Mouse (Mus musculus) liver, adult 2 months (tissue): ENCODE data around the gene B4galnt2. TPM values are rescaled to one million over a fixed set of nuclear protein-coding genes. Genes with fewer than 3 reads are reported as not detected.
A peak's percentile ranks its signal among the peaks of the same experiment; 100 is the strongest.

Source experiments
- DNase-seq: peaks from one replicate; pipeline ENCODE4 v3.0.0-alpha.2; 2011; ENCODE audit warnings: low read depth, low spot score; ENCODE audit errors: extremely low read depth
- H3K27ac ChIP-seq: fragments of 200-500 bp; replicated peaks from 2 replicates; pipeline ENCODE4 v1.5.1; 2012; ENCODE audit warnings: low read depth, mild to moderate bottlenecking, control low read depth, inconsistent platforms, low read length; ENCODE audit not compliant: insufficient read depth
- H3K27me3 ChIP-seq: fragments of 200-500 bp; 2 replicates; pipeline ENCODE4 v1.6.1; 2012; ENCODE audit warnings: mild to moderate bottlenecking, moderate library complexity, low read length, inconsistent platforms; ENCODE audit not compliant: control insufficient read depth, insufficient read depth
- H3K36me3 ChIP-seq: fragments of 200-500 bp; 2 replicates; pipeline ENCODE4 v1.6.1; 2012; ENCODE audit warnings: low read length, inconsistent platforms; ENCODE audit not compliant: control insufficient read depth, insufficient read depth
- H3K4me1 ChIP-seq: fragments of 200-500 bp; 2 replicates; pipeline ENCODE4 v1.6.1; 2011; ENCODE audit warnings: low read length; ENCODE audit not compliant: control insufficient read depth, insufficient read depth
- H3K4me3 ChIP-seq: fragments of 200-500 bp; 2 replicates; pipeline ENCODE4 v1.5.1; 2011; ENCODE audit warnings: low read depth, mild to moderate bottlenecking, control low read depth, low read length, moderate library complexity; ENCODE audit not compliant: insufficient read depth
- H3K79me2 ChIP-seq: fragments of 200-500 bp; 2 replicates; pipeline ENCODE4 v1.6.1; 2012; ENCODE audit warnings: inconsistent platforms, mild to moderate bottlenecking, low read length, moderate library complexity; ENCODE audit not compliant: control insufficient read depth, insufficient read depth
- H3K9ac ChIP-seq: fragments of 200-500 bp; 2 replicates; pipeline ENCODE4 v1.6.1; 2012; ENCODE audit warnings: low read depth, mild to moderate bottlenecking, control low read depth, inconsistent platforms, low read length
- CTCF ChIP-seq: fragments of 200-500 bp; IDR thresholded peaks from 2 replicates; pipeline ENCODE4 v1.5.1; 2011; ENCODE audit warnings: low read depth, low read length, control low read depth
- POLR2A ChIP-seq: fragments of 200-500 bp; IDR thresholded peaks from 2 replicates; pipeline ENCODE4 v1.6.1; 2011; ENCODE audit warnings: low read length, control low read depth; ENCODE audit not compliant: insufficient read depth; ENCODE audit errors: extremely low read depth
- whole genome bisulfite sequencing: fragments of 180-500 bp; shearing (Covaris S2); methylation state at CpG from one replicate; pipeline ENCODE4 v1.1.7; 2018; 5-methylcytosine and 5-hydroxymethylcytosine counted together
- polyA plus RNA-seq: library from polyadenylated mRNA; depleted of rRNA; stranded (reverse); fragments of >200 nt; gene quantifications from 2 replicates; pipeline ENCODE4 v1.2.3, GENCODE M21; 2012; rRNA removed
- total RNA-seq: library from RNA; depleted of rRNA; stranded (reverse); fragments of >200 nt; gene quantifications from 2 replicates; pipeline ENCODE4 v1.2.3, GENCODE M21; 2014; rRNA removed

B4galnt2 gene
- total and polyA plus RNA-seq, 2 experiments: 0.37 TPM; not detected in 1

DNA sequence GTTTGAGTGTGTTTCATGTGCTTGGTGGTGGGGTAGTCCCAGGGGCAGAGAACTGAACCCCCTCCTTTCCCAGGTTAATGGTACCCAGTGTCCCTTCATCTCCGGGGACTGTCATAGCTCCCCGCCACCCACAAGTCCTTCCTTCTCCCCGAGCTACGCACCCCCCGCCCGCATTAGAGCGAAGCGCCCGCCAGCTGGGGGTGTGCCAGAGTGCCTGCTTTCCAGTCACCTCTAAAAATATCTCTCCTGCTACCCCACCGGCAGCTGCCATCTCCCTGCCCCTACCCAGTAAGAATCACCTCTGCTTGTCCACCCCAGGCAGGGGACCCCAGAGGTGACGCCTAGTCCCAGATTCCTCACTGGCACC lies 89.8 kb downstream of the B4galnt2 start:
- WGBS: 5% methylated on average over 11 of the region's 11 CpGs
- Histone ChIP-seq H3K9ac (peak overlapping the region; percentile 83), H3K27ac (no peak overlapping the region), H3K36me3 (no peaks in the 10 kb centered on the region), H3K4me1 (peaks cover 26% of the 10 kb centered on the region), H3K27me3 (no peaks in the 10 kb centered on the region), H3K4me3 (peak overlapping the region; percentile 82), H3K79me2 (no peaks in the 10 kb centered on the region)
- no peak for TF ChIP-seq CTCF
- TF ChIP-seq POLR2A: no peak
- no peak for DNase-seq

DNA sequence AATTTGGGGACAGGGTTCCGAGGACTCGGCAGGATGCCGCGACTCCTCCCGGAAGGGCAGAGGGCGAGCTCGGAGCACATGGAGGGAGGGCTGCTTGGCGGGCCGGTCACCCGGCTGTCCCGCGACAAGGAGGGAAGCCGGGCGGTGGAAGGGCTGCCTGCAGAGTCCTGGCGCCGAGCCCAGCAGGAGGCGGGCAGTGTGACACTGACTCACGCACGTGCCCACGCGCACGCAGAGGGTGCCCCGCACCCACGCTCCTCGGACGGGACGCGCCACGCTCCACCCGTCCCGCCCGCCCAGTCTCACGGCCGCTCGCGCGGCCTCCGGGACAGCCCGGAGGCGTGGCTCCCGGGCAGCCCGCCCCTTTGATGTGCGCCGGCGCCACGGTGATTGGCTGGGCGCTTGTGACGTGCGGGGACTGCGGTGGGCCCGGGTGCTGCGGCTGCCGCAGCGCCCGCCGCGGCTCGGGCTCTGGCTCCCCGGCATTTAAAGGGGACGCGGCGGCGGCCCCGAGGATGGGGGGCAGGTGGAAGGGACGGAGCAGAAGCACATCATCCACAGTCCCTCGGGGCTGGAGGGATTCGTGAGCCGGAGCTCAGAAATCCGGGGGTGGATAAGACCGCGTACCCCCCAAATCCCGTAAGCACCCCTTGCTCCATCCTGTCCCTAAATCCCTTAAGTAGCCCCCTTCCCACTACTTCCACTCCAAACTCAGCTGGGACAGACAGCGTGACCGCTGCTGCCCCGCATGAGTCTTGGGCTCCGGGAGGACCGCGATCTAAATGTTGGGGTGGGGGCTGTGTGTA lies 90.4 kb downstream of the B4galnt2 start, which contains the start of gene Phospho1:
TSS of gene Phospho1 (plus strand) at position 429 of the 806 bp plus-strand sequence.
- Histone ChIP-seq H3K4me3 (peak within 1 kb of the TSS; percentile 82), H3K36me3 (no peaks in the 10 kb centered on the region), H3K79me2 (no peaks in the 10 kb centered on the region), H3K27me3 (no peaks in the 10 kb centered on the region), H3K27ac (peak within 1 kb of the TSS; percentile 78), H3K9ac (peak within 1 kb of the TSS; percentile 85), H3K4me1 (peaks cover 26% of the 10 kb centered on the region)
- 0 out of 2 replicates have a peak, but pooled peaks have one; percentile 32 for TF ChIP-seq POLR2A
- TF ChIP-seq CTCF: no peak
- under 1% methylated on average over 75 of the region's 78 CpGs for WGBS
- peak; percentile 80 for DNase-seq

DNA sequence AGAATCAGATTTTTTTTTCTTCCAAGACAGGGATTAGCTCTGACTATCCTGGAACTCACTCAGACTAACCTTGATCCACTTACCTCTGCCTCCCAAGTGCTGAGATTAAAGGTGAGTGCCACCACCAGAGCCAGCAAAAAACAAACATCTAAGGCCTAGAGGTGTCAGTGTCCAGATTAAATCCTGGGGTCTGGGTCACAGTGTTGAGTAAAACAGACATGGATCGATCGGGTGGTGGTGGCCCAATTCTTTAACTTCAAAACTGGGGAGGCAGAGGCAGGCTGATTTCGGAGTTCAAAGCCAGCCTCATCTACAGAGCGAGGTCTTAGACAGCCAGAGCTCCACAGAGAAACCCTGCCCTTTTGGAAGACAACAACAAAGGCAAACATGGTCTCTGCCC lies 92.3 kb downstream of the B4galnt2 start:
- TF ChIP-seq POLR2A: no peak
- TF ChIP-seq CTCF: no peak
- WGBS: 27% methylated on average over 4 of the region's 4 CpGs
- Histone ChIP-seq H3K27ac (no peak overlapping the region), H3K36me3 (no peaks in the 10 kb centered on the region), H3K4me1 (peaks cover 26% of the 10 kb centered on the region), H3K9ac (no peak overlapping the region), H3K79me2 (no peaks in the 10 kb centered on the region), H3K27me3 (no peaks in the 10 kb centered on the region), H3K4me3 (no peak overlapping the region)
- DNase-seq: peak; percentile 91

DNA sequence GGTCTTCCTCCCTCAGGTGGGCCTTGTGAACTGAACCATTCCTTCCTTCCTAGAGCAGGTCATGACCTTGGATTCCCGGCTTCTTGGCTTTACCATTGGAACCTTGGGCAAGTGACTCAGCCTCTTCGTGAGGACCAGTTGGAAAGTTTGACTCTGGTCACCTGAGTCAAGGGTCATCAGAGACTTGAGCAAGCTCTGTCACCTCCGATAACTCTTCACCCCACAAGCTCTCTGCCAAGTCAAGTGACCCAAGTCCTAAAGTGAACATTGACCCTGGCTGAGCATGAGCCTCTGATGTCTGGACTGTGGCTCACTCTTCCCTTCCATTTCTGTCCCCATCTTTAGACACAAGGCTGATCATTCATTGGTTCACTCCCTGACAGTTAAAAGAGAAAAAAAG lies 93.2 kb downstream of the B4galnt2 start:
- H3K9ac ChIP-seq: no peak overlapping the region
- H3K4me3 ChIP-seq: no peak overlapping the region
- peak; percentile 96 for DNase-seq
- no peaks in the 10 kb centered on the region for H3K36me3 ChIP-seq
- H3K79me2 ChIP-seq: no peaks in the 10 kb centered on the region
- WGBS: 18% methylated on average over 3 of the region's 3 CpGs
- TF ChIP-seq CTCF: no peak
- no peak for TF ChIP-seq POLR2A
- H3K4me1 ChIP-seq: peaks cover 20% of the 10 kb centered on the region
- no peak overlapping the region for H3K27ac ChIP-seq
- H3K27me3 ChIP-seq: no peaks in the 10 kb centered on the region

DNA sequence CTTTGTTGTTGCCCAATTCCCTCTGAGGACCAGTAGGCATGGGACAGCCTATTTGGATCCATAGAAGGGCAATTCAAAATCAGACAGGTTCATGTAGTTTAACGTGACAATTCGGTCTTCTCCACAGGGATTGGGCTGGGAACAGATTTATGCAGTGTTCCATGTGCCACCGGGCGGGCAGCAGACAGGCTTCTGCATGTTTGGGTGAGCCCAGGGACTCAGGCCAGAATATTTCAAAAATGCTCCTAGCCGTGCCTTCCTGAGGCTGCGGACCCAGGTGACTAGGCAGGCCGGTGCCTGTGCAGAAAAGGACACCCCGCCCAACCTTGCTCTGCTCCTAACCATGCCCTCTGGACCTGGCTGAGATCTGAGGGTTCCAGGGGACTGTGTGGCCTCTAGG lies 95.6 kb downstream of the B4galnt2 start:
- DNase-seq: peak; percentile 26
- Histone ChIP-seq H3K9ac (no peak overlapping the region), H3K79me2 (no peaks in the 10 kb centered on the region), H3K36me3 (no peaks in the 10 kb centered on the region), H3K27me3 (no peaks in the 10 kb centered on the region), H3K4me3 (no peak overlapping the region), H3K4me1 (peaks cover 21% of the 10 kb centered on the region), H3K27ac (no peak overlapping the region)
- TF ChIP-seq POLR2A (no peak), CTCF (no peak)
- 92% methylated on average over 8 of the region's 8 CpGs for WGBS

Other genes starting within 250 kb of the B4galnt2 start
- 137 and 153 TPM in 2 replicates for gene Phb, start 247.9 kb downstream of the B4galnt2 start, total RNA-seq
- 171 and 189 TPM in 2 replicates for gene Phb, start 247.9 kb downstream of the B4galnt2 start, polyA plus RNA-seq
- 9.1 and 12.7 TPM in 2 replicates for gene Zfp652, start 202.2 kb downstream of the B4galnt2 start, total RNA-seq
- 10.5 and 11.1 TPM in 2 replicates for gene Zfp652, start 202.2 kb downstream of the B4galnt2 start, polyA plus RNA-seq
- 1.0 and 1.9 TPM in 2 replicates for gene B130006D01Rik, start 191.3 kb downstream of the B4galnt2 start, total RNA-seq
- 0.02 and 0.10 TPM in 2 replicates for gene B130006D01Rik, start 191.3 kb downstream of the B4galnt2 start, polyA plus RNA-seq
- 1.6 TPM in 2 replicates for gene Phospho1, start 90.4 kb downstream of the B4galnt2 start, total RNA-seq
- 31.8 and 32.8 TPM in 2 replicates for gene Phospho1, start 90.4 kb downstream of the B4galnt2 start, polyA plus RNA-seq
- 11.5 and 13.7 TPM in 2 replicates for gene Gngt2, start 77.7 kb downstream of the B4galnt2 start, total RNA-seq
- gene Gngt2, start 77.7 kb downstream of the B4galnt2 start, polyA plus RNA-seq: 3.9 and 5.1 TPM in 2 replicates
- 1.1 and 3.2 TPM in 2 replicates for gene Abi3, start 72.4 kb downstream of the B4galnt2 start, total RNA-seq
- gene Abi3, start 72.4 kb downstream of the B4galnt2 start, polyA plus RNA-seq: 7.6 and 11.7 TPM in 2 replicates
- not detected in 2 replicates for gene Igf2bp1, start 91.0 kb upstream of the B4galnt2 start, total RNA-seq
- not detected in 2 replicates for gene Igf2bp1, start 91.0 kb upstream of the B4galnt2 start, polyA plus RNA-seq
- gene Gip, start 109.7 kb upstream of the B4galnt2 start, total RNA-seq: not detected in 2 replicates
- gene Gip, start 109.7 kb upstream of the B4galnt2 start, polyA plus RNA-seq: not detected in 2 replicates
- gene Snf8, start 120.0 kb upstream of the B4galnt2 start, total RNA-seq: 25.4 and 27.7 TPM in 2 replicates
- gene Snf8, start 120.0 kb upstream of the B4galnt2 start, polyA plus RNA-seq: 19.1 and 26.2 TPM in 2 replicates
- gene Ube2z, start 150.5 kb upstream of the B4galnt2 start, total RNA-seq: 18.6 and 23.3 TPM in 2 replicates
- 21.3 and 22.8 TPM in 2 replicates for gene Ube2z, start 150.5 kb upstream of the B4galnt2 start, polyA plus RNA-seq
- gene Atp5g1, start 160.8 kb upstream of the B4galnt2 start, total RNA-seq: 479 and 657 TPM in 2 replicates
- 1,258 and 1,301 TPM in 2 replicates for gene Atp5g1, start 160.8 kb upstream of the B4galnt2 start, polyA plus RNA-seq
- gene Calcoco2, start 197.1 kb upstream of the B4galnt2 start, total RNA-seq: not detected in 2 replicates
- gene Calcoco2, start 197.1 kb upstream of the B4galnt2 start, polyA plus RNA-seq: not detected in 2 replicates
- not detected in 2 replicates for gene Ttll6, start 218.9 kb upstream of the B4galnt2 start, total RNA-seq
- gene Ttll6, start 218.9 kb upstream of the B4galnt2 start, polyA plus RNA-seq: not detected in 2 replicates